Mouse (Mus musculus): ENCODE results near the gene Tm9sf4. TPM values are rescaled to one million over a fixed set of nuclear protein-coding genes. Genes with fewer than 3 reads are reported as not detected.

The Tm9sf4 gene
- polyA plus RNA-seq, 1 experiment from 2014 or later: 75.8 TPM

DNA sequence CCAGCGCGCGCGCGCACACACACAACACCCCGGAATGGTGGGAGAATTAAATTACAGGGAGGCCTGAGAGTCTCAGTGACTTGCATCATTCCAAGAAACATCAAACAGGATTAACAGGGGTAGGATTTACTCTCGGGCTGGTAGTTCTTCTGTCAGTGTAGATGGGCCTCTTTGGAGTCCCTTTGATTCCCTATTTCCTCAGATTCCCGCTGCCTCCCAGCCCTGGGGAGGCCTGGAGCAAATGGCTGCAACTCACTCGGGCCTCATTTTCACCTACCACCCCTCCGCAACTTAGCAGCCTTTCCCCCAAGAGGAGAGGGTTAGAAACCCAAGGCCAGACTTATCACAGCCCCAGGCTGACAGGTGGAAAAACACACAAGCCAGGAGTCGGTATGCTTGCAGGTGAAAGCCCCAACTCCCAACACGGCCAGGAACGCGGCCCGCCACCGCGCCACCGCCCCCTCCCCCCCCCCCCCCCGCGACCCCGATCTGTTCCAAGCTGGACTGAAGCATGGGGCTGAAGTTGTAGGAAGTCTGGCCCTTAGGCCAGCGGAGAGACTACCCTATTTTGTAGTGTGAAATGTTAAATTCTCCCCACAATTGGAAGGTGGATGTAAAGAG lies 78.9 kb downstream of the Tm9sf4 start:
- no peaks in the 10 kb centered on the region for H3K27me3 ChIP-seq (ENCODE audit: control insufficient read depth, insufficient read depth, low read length)
- H3K4me1 ChIP-seq (ENCODE audit: control insufficient read depth, insufficient read depth, low read length): peaks cover 35% of the 10 kb centered on the region
- H3K4me2 ChIP-seq: peak overlapping the region; percentile 97
- 5% methylated on average over 18 of the region's 22 CpGs for WGBS (ENCODE audit: insufficient replicate concordance)
- no peaks in the 10 kb centered on the region for H3K9me3 ChIP-seq (replicated peaks; ENCODE audit: control insufficient read depth, low read length)
- H3K4me3 ChIP-seq (ENCODE audit: low read depth, low read length): peak overlapping the region; percentile 99
- peaks cover 2% of the 10 kb centered on the region; the same call in 1 of the 2 replicates for H3K36me3 ChIP-seq (ENCODE audit: control insufficient read depth, insufficient read depth, low read length)
- peak overlapping the region; percentile 99 for H3K9ac ChIP-seq (ENCODE audit: low read depth, low read length)
- no peak for ATAC-seq (replicated peaks; ENCODE audit: insufficient number of reproducible peaks, low FRiP score, low TSS enrichment)
- peak overlapping the region; percentile 98 for H3K27ac ChIP-seq (ENCODE audit: low read depth, low read length)

- H3K4me3 ChIP-seq (ENCODE audit: low read depth, low read length): peak overlapping the region; percentile 99
- H3K9ac ChIP-seq (ENCODE audit: low read depth, low read length): peak overlapping the region; percentile 99
- H3K4me2 ChIP-seq: peak overlapping the region; percentile 97
- WGBS (ENCODE audit: insufficient replicate concordance): under 1% methylated on average over 22 of the region's 33 CpGs
- H3K4me1 ChIP-seq (ENCODE audit: control insufficient read depth, insufficient read depth, low read length): peaks cover 35% of the 10 kb centered on the region
- no peaks in the 10 kb centered on the region for H3K27me3 ChIP-seq (ENCODE audit: control insufficient read depth, insufficient read depth, low read length)
- no peaks in the 10 kb centered on the region for H3K9me3 ChIP-seq (replicated peaks; ENCODE audit: control insufficient read depth, low read length)
- ATAC-seq (replicated peaks; ENCODE audit: insufficient number of reproducible peaks, low FRiP score, low TSS enrichment): peak; percentile 75
- peaks cover 3% of the 10 kb centered on the region; the same call in 1 of the 2 replicates for H3K36me3 ChIP-seq (ENCODE audit: control insufficient read depth, insufficient read depth, low read length)
- H3K27ac ChIP-seq (ENCODE audit: low read depth, low read length): peak overlapping the region; percentile 98
These were observed 79.7 kb downstream of the Tm9sf4 start for GRCm38 (mm10) chr2:153240701-153241235.

DNA sequence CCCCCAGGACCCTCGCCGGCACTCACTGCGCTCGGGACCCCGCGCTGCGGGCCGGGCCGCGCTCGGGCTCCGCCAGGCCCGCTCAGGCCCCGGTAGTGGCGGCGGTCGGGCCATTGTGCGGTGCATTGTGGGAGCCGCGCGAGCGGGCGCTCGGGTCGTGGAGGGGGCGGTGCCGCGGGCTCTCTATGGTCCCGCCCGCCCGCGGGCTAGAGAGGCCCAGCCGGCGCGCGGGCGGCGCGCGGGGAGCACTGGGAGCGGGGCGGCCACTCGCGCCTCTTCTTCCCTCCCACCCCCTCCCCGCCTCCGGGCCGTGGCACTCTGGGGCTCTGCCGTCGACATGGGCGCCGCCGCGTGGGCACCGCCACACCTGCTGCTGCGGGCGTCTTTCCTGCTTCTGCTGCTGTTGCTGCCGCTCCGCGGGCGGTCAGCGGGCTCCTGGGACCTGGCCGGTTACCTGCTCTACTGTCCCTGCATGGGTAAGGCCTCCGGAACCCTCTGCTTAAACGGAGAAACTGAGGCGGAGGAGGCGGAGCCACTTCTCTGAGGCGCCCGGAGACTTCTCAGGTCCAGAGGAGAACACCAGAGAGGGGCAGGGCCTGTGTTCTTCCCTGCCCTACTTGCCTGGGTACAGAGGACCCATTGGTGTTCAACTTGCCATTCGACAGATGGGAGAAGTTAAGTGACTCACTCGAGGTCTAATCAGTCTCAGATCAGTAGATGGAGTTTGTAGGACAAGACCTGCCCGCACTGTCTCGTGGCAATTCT lies 80.3 kb downstream of the Tm9sf4 start, which contains the start of the genes Plagl2 and Pofut1:
Gene Plagl2, minus strand, starts transcription at position 177 of the 765 bp plus-strand sequence.
Gene Pofut1, plus strand, starts transcription at position 284 of the 765 bp plus-strand sequence.
- no peaks in the 10 kb centered on the region for H3K9me3 ChIP-seq (replicated peaks; ENCODE audit: control insufficient read depth, low read length)
- peak within 1 kb of the TSS; percentile 99 for H3K9ac ChIP-seq (ENCODE audit: low read depth, low read length)
- H3K27ac ChIP-seq (ENCODE audit: low read depth, low read length): peak within 1 kb of the TSS; percentile 98
- peaks cover 35% of the 10 kb centered on the region for H3K4me1 ChIP-seq (ENCODE audit: control insufficient read depth, insufficient read depth, low read length)
- ATAC-seq (replicated peaks; ENCODE audit: insufficient number of reproducible peaks, low FRiP score, low TSS enrichment): peak; percentile 98
- H3K36me3 ChIP-seq (ENCODE audit: control insufficient read depth, insufficient read depth, low read length): peaks cover 3% of the 10 kb centered on the region; the same call in 1 of the 2 replicates
- WGBS (ENCODE audit: insufficient replicate concordance): under 1% methylated on average over 56 of the region's 72 CpGs
- peak within 1 kb of the TSS; percentile 99 for H3K4me3 ChIP-seq (ENCODE audit: low read depth, low read length)
- H3K4me2 ChIP-seq: peak within 1 kb of the TSS; percentile 97
- H3K27me3 ChIP-seq (ENCODE audit: control insufficient read depth, insufficient read depth, low read length): no peaks in the 10 kb centered on the region

DNA sequence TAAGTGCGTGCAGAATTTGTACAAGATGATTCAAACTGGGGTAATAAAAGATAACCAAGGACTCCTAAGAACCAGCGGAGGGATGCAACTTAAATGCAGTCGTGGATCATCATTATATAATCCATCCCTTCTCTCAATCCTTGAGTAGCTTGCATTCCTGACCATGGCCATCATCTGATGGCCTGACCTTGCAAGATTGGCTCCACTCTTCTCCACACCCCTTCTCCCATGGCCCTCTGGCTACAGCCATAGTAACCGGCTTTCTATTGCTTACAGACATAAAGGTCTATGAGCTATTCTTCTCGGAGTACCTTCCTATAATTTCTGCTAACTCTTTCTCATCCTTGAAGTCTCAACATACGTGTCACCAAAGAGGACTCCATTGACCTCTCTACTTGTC lies 81.1 kb downstream of the Tm9sf4 start:
- no peaks in the 10 kb centered on the region for H3K9me3 ChIP-seq (replicated peaks; ENCODE audit: control insufficient read depth, low read length)
- H3K27me3 ChIP-seq (ENCODE audit: control insufficient read depth, insufficient read depth, low read length): no peaks in the 10 kb centered on the region
- WGBS (ENCODE audit: insufficient replicate concordance): 68% methylated on average over 6 of the region's 6 CpGs
- H3K4me3 ChIP-seq (ENCODE audit: low read depth, low read length): peak overlapping the region; percentile 99
- H3K4me2 ChIP-seq: peak overlapping the region; percentile 97
- H3K9ac ChIP-seq (ENCODE audit: low read depth, low read length): peak overlapping the region; percentile 99
- H3K4me1 ChIP-seq (ENCODE audit: control insufficient read depth, insufficient read depth, low read length): peaks cover 33% of the 10 kb centered on the region
- H3K27ac ChIP-seq (ENCODE audit: low read depth, low read length): no peak overlapping the region
- H3K36me3 ChIP-seq (ENCODE audit: control insufficient read depth, insufficient read depth, low read length): peaks cover 3% of the 10 kb centered on the region; the same call in 1 of the 2 replicates
- no peak for ATAC-seq (replicated peaks; ENCODE audit: insufficient number of reproducible peaks, low FRiP score, low TSS enrichment)

DNA sequence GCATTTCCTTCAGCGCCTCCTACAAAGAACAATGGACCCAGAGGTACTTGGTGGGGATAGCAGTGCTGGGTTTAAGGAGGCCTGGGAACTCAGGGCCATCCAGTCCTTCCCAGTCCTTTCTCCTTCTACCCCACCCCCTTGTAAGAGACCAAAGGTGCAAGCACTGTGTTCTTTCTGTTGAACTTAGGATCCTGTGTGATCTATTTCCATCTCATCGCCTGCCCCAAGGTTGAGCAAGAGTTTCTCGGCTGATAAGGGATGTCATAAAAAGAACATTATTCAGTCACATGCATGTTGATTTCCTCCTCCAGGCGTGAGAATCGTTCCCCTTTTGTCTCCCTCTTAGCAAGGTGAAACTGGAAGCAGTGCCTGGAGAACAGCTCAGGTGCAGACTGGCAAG lies 88.6 kb downstream of the Tm9sf4 start:
- no peaks in the 10 kb centered on the region for H3K9me3 ChIP-seq (replicated peaks; ENCODE audit: control insufficient read depth, low read length)
- H3K27ac ChIP-seq (ENCODE audit: low read depth, low read length): no peak overlapping the region
- no peaks in the 10 kb centered on the region for H3K27me3 ChIP-seq (ENCODE audit: control insufficient read depth, insufficient read depth, low read length)
- no peak overlapping the region for H3K9ac ChIP-seq (ENCODE audit: low read depth, low read length)
- no peaks in the 10 kb centered on the region for H3K4me1 ChIP-seq (ENCODE audit: control insufficient read depth, insufficient read depth, low read length)
- H3K4me2 ChIP-seq: no peak overlapping the region
- WGBS (ENCODE audit: insufficient replicate concordance): 88% methylated on average over 5 of the region's 5 CpGs
- no peak for ATAC-seq (replicated peaks; ENCODE audit: insufficient number of reproducible peaks, low FRiP score, low TSS enrichment)
- H3K4me3 ChIP-seq (ENCODE audit: low read depth, low read length): no peak overlapping the region
- H3K36me3 ChIP-seq (ENCODE audit: control insufficient read depth, insufficient read depth, low read length): peaks cover 13% of the 10 kb centered on the region

- peaks cover 17% of the 10 kb centered on the region for H3K4me1 ChIP-seq (ENCODE audit: control insufficient read depth, insufficient read depth, low read length)
- H3K4me2 ChIP-seq: no peak overlapping the region
- H3K4me3 ChIP-seq (ENCODE audit: low read depth, low read length): no peak overlapping the region
- no peak overlapping the region for H3K27ac ChIP-seq (ENCODE audit: low read depth, low read length)
- no peaks in the 10 kb centered on the region for H3K9me3 ChIP-seq (replicated peaks; ENCODE audit: control insufficient read depth, low read length)
- 91% methylated on average over 2 of the region's 2 CpGs for WGBS (ENCODE audit: insufficient replicate concordance)
- H3K36me3 ChIP-seq (ENCODE audit: control insufficient read depth, insufficient read depth, low read length): no peaks in the 10 kb centered on the region
- no peak for ATAC-seq (replicated peaks; ENCODE audit: insufficient number of reproducible peaks, low FRiP score, low TSS enrichment)
- H3K27me3 ChIP-seq (ENCODE audit: control insufficient read depth, insufficient read depth, low read length): no peaks in the 10 kb centered on the region
- H3K9ac ChIP-seq (ENCODE audit: low read depth, low read length): no peak overlapping the region
These were observed 95.5 kb downstream of the Tm9sf4 start for GRCm38 (mm10) chr2:153256604-153257003.

DNA sequence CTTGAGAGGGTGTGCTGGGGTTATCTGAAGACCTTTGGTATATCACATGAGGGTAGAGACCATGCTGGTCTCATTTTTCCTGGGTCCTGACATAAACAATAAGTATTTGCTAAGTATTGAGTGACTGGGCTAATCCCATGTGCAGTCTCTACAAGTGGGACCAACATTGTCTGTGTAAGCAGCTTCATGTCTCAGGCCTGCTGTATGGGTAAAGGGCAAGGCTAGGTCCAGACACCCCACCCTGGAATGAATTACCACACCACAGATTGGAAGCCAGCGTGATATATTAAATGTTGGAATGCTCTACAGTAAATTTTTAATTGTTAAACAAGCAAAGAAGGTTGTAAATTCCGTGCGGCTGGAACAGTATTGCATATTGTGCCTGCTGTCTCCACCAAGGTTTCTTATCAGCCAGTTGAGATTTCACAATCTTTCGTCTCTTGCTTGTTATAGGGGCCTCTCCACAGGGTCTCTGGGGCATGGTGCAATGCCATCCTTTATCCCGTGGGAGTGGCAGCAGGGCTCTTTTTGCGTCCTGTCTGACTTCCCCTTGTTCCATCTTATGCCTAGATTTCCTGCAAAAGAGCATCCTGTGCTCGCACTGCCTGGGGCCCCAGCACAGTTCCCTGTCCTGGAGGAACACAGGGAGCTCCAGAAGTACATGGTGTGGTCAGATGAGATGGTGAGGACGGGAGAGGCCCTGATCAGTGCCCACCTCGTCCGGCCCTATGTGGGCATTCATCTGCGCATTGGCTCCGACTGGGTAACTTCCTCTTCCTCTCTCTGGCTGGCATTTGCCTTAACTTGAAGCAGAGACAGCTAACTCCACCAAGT lies 98.1 kb downstream of the Tm9sf4 start:
- Histone ChIP-seq H3K36me3 (ENCODE audit: control insufficient read depth, insufficient read depth, low read length) (peaks cover 12% of the 10 kb centered on the region), H3K4me1 (ENCODE audit: control insufficient read depth, insufficient read depth, low read length) (peaks cover 17% of the 10 kb centered on the region), H3K27me3 (ENCODE audit: control insufficient read depth, insufficient read depth, low read length) (no peaks in the 10 kb centered on the region), H3K9ac (ENCODE audit: low read depth, low read length) (0 out of 2 replicates have a peak overlapping the region, but pooled peaks have one; percentile 22), H3K4me3 (ENCODE audit: low read depth, low read length) (no peak overlapping the region), H3K4me2 (no peak overlapping the region; the same call in 1 of the 2 replicates), H3K27ac (ENCODE audit: low read depth, low read length) (no peak overlapping the region), H3K9me3 (replicated peaks; ENCODE audit: control insufficient read depth, low read length) (no peaks in the 10 kb centered on the region)
- WGBS (ENCODE audit: insufficient replicate concordance): 53% methylated on average over 12 of the region's 12 CpGs
- no peak for ATAC-seq (replicated peaks; ENCODE audit: insufficient number of reproducible peaks, low FRiP score, low TSS enrichment)
